Mouse (Mus musculus) ES-E14 (cell line): ENCODE measurements around the gene Med13. TPM values are rescaled to one million over a fixed set of nuclear protein-coding genes. Genes with fewer than 3 reads are reported as not detected.

Experiments
- DNase-seq: peaks from one replicate; pipeline ENCODE4 v3.0.0-alpha.2; 2013; ENCODE audit warnings: low read depth, low spot score
- H3K27ac ChIP-seq: 2 replicates; pipeline ENCODE4 v1.5.1; 2012; ENCODE audit warnings: low read depth, mild to moderate bottlenecking, low read length, moderate library complexity, mixed read lengths; ENCODE audit not compliant: poor library complexity, insufficient read depth, severe bottlenecking
- H3K36me3 ChIP-seq: 2 replicates; pipeline ENCODE4 v1.6.1; 2012; ENCODE audit warnings: mild to moderate bottlenecking, low read length, moderate library complexity, mixed read lengths; ENCODE audit not compliant: control insufficient read depth, poor library complexity, insufficient read depth, severe bottlenecking
- H3K4me1 ChIP-seq, 2 experiments: fragments of 150-350 bp in 1 of 2; sonication (generic) in 1 of 2; 2 replicates each; pipeline ENCODE4 v1.6.1; 2012; ENCODE audit warnings: low read length in 2 of 2, mild to moderate bottlenecking in 1 of 2, mixed read lengths in 1 of 2; ENCODE audit not compliant: control insufficient read depth in 2 of 2, insufficient read depth in 2 of 2, poor library complexity in 1 of 2
- H3K4me3 ChIP-seq, 2 experiments: fragments of 150-350 bp in 1 of 2; sonication (generic) in 1 of 2; 2 replicates each; pipeline ENCODE4 v1.5.1; 2012; ENCODE audit warnings: low read length in 2 of 2, low read depth in 1 of 2, mild to moderate bottlenecking in 1 of 2, mixed read lengths in 1 of 2; ENCODE audit not compliant: insufficient read depth in 1 of 2, poor library complexity in 1 of 2, severe bottlenecking in 1 of 2
- H3K9ac ChIP-seq: 2 replicates; pipeline ENCODE4 v1.6.1; 2012; ENCODE audit warnings: low read depth, mild to moderate bottlenecking, low read length, mixed read lengths; ENCODE audit not compliant: poor library complexity, insufficient read depth, severe bottlenecking
- H3K9me3 ChIP-seq: fragments of 150-350 bp; sonication (generic); 2 replicates; pipeline ENCODE4 v1.6.1; 2012; ENCODE audit warnings: low read depth, mild to moderate bottlenecking, low read length; ENCODE audit not compliant: control insufficient read depth, insufficient read depth
- CHD2 ChIP-seq: IDR thresholded peaks from 2 replicates; pipeline ENCODE4 v1.6.1; 2014; ENCODE audit warnings: mild to moderate bottlenecking, low read depth, low read length, inconsistent platforms
- HCFC1 ChIP-seq: IDR thresholded peaks from 2 replicates; pipeline ENCODE4 v1.6.1; 2012; ENCODE audit warnings: low read length, inconsistent platforms, borderline replicate concordance; ENCODE audit not compliant: insufficient read depth
- MAFK ChIP-seq: IDR thresholded peaks from 2 replicates; pipeline ENCODE4 v1.6.1; 2014; ENCODE audit warnings: mild to moderate bottlenecking, low read depth, low read length, inconsistent platforms; ENCODE audit not compliant: insufficient read depth
- ZC3H11A ChIP-seq: IDR thresholded peaks from 2 replicates; pipeline ENCODE4 v1.6.1; 2012; ENCODE audit warnings: low read depth, mild to moderate bottlenecking, inconsistent platforms, low read length, borderline replicate concordance
- ZNF384 ChIP-seq: IDR thresholded peaks from 2 replicates; pipeline ENCODE4 v1.6.1; 2012; ENCODE audit warnings: low read depth, low read length, inconsistent platforms
- in situ Hi-C, 2 experiments: fragments of 600-800 bp; cut with MboI; formaldehyde crosslinking; loops; one replicate each; pipeline ENCODE4 v1.15.1; 2025; ENCODE audit warnings: low sequenced_read_pairs in 2 of 2, inconsistent platforms in 1 of 2; ENCODE audit not compliant: unreplicated experiment in 2 of 2
- total RNA-seq: library from RNA; depleted of rRNA; stranded (reverse); fragments of 300-350 nt; gene quantifications from 2 replicates; pipeline ENCODE4 v1.2.3, GENCODE M21; 2012

Gene Med13
- total RNA-seq, 1 experiment, result 53.6 TPM

- DNase-seq, result no peak
- TF ChIP-seq CHD2 (no peak), HCFC1 (no peak), ZNF384 (no peak), ZC3H11A (no peak), MAFK (no peak)
- no peak overlapping the region for H3K27ac ChIP-seq
- in situ Hi-C loops, result no loop called here
- no peak overlapping the region for H3K4me3 ChIP-seq
- no peaks in the 10 kb centered on the region for H3K9me3 ChIP-seq
- peaks cover 0 to 3% of the 10 kb centered on the region in 2 experiments; a peak in 1 of 4 replicates for H3K4me1 ChIP-seq
- H3K9ac ChIP-seq, result no peak overlapping the region
- no peaks in the 10 kb centered on the region for H3K36me3 ChIP-seq
These were observed 39.7 kb upstream of the Med13 start for GRCm38 (mm10) chr11:86396950-86397594.

GRCm38 (mm10) chr11:86396518-86396917 is 39.1 kb upstream of the Med13 start:
- H3K4me3 ChIP-seq, result no peak overlapping the region
- H3K27ac ChIP-seq, result no peak overlapping the region
- H3K9me3 ChIP-seq, result no peaks in the 10 kb centered on the region
- peaks cover 0 to 3% of the 10 kb centered on the region in 2 experiments; a peak in 1 of 4 replicates for H3K4me1 ChIP-seq
- no peak overlapping the region for H3K9ac ChIP-seq
- H3K36me3 ChIP-seq, result no peaks in the 10 kb centered on the region
- in situ Hi-C loops, result no loop called here
- DNase-seq, result no peak
- no peak for TF ChIP-seq ZNF384
- TF ChIP-seq ZC3H11A, result no peak
- no peak for TF ChIP-seq MAFK
- no peak for TF ChIP-seq CHD2

- Histone ChIP-seq H3K4me1 (peaks cover 0 to 3% of the 10 kb centered on the region in 2 experiments; a peak in 1 of 4 replicates), H3K27ac (no peak overlapping the region), H3K9ac (no peak overlapping the region), H3K36me3 (no peaks in the 10 kb centered on the region), H3K4me3 (peak overlapping the region in 1 of 2 experiments; percentile 29; a peak in 1 of 4 replicates), H3K9me3 (no peaks in the 10 kb centered on the region)
- DNase-seq, result peak; percentile 34
- in situ Hi-C loops, result no loop called here
- TF ChIP-seq CHD2 (no peak), ZNF384 (no peak), HCFC1 (no peak), ZC3H11A (no peak), MAFK (no peak)
These were observed 38.2 kb upstream of the Med13 start for GRCm38 (mm10) chr11:86395513-86396125.

- DNase-seq, result no peak
- H3K9me3 ChIP-seq, result no peaks in the 10 kb centered on the region
- H3K4me1 ChIP-seq, result peaks cover 0 to 3% of the 10 kb centered on the region in 2 experiments; a peak in 1 of 4 replicates
- H3K36me3 ChIP-seq, result no peaks in the 10 kb centered on the region
- H3K9ac ChIP-seq, result no peak overlapping the region
- in situ Hi-C loops, result no loop called here
- TF ChIP-seq ZC3H11A, result no peak
- no peak for TF ChIP-seq HCFC1
- TF ChIP-seq MAFK, result no peak
- TF ChIP-seq CHD2, result no peak
- no peak for TF ChIP-seq ZNF384
- no peak overlapping the region for H3K4me3 ChIP-seq
- H3K27ac ChIP-seq, result no peak overlapping the region
These were observed 37.7 kb upstream of the Med13 start for GRCm38 (mm10) chr11:86395100-86395499.
